Mouse (Mus musculus): ENCODE results near the gene Cspg4. TPM values are rescaled to one million over a fixed set of nuclear protein-coding genes. Genes with fewer than 3 reads are reported as not detected.
"Not testable (repeated sequence)": the region's sequence is repeated elsewhere in the genome, so short reads cannot be mapped to it uniquely, and the experiment has no call there.

The Cspg4 gene
- polyA plus RNA-seq, 1 experiment from 2014 or later = 41.1 TPM

- Histone ChIP-seq H3K9me3 (no peaks in the 10 kb centered on the region), H3K36me3 (peaks cover 69% of the 10 kb centered on the region), H3K4me1 (peaks cover 26% of the 10 kb centered on the region), H3K4me2 (replicated peaks) (no peak overlapping the region), H3K27me3 (peaks cover 3% of the 10 kb centered on the region; the same call in 1 of the 2 replicates), H3K4me3 (no peak overlapping the region), H3K27ac (no peak overlapping the region), H3K9ac (no peak overlapping the region)
- no peak for ATAC-seq (ENCODE audit: low FRiP score, low read depth)
- 16% methylated on average over 3 of the region's 3 CpGs for WGBS
Observed at GRCm38 (mm10) chr9:56894006-56894405, 29.2 kb downstream of the Cspg4 start.

- Histone ChIP-seq H3K36me3 (peaks cover 50% of the 10 kb centered on the region), H3K27me3 (no peaks in the 10 kb centered on the region), H3K4me1 (peaks cover 33% of the 10 kb centered on the region), H3K4me2 (replicated peaks) (no peak overlapping the region), H3K9me3 (no peaks in the 10 kb centered on the region), H3K9ac (no peak overlapping the region), H3K4me3 (no peak overlapping the region), H3K27ac (no peak overlapping the region)
- no peak for ATAC-seq (ENCODE audit: low FRiP score, low read depth)
- WGBS = 91% methylated on average over 12 of the region's 12 CpGs
Observed at GRCm38 (mm10) chr9:56896779-56897178, 31.9 kb downstream of the Cspg4 start.

- H3K27ac ChIP-seq = no peak overlapping the region
- no peak overlapping the region for H3K4me2 ChIP-seq (replicated peaks)
- peaks cover 24% of the 10 kb centered on the region for H3K4me1 ChIP-seq
- ATAC-seq (ENCODE audit: low FRiP score, low read depth) = no peak
- WGBS = 60% methylated on average over 11 of the region's 11 CpGs
- H3K4me3 ChIP-seq = no peak overlapping the region
- no peak overlapping the region for H3K9ac ChIP-seq
- peaks cover 26% of the 10 kb centered on the region for H3K36me3 ChIP-seq
- H3K9me3 ChIP-seq = no peaks in the 10 kb centered on the region
- H3K27me3 ChIP-seq = no peaks in the 10 kb centered on the region
Observed at GRCm38 (mm10) chr9:56899409-56899808, 34.6 kb downstream of the Cspg4 start.

GRCm38 (mm10) chr9:56900060-56900459 lies 35.2 kb downstream of the Cspg4 start:
- Histone ChIP-seq H3K27me3 (no peaks in the 10 kb centered on the region), H3K9me3 (no peaks in the 10 kb centered on the region), H3K4me3 (no peak overlapping the region), H3K9ac (no peak overlapping the region), H3K4me1 (peaks cover 24% of the 10 kb centered on the region), H3K27ac (no peak overlapping the region), H3K4me2 (replicated peaks) (no peak overlapping the region), H3K36me3 (peaks cover 19% of the 10 kb centered on the region)
- ATAC-seq (ENCODE audit: low FRiP score, low read depth) = no peak

- WGBS = 38% methylated on average over 9 of the region's 9 CpGs
- ATAC-seq (ENCODE audit: low FRiP score, low read depth) = no peak
- peaks cover 14% of the 10 kb centered on the region for H3K36me3 ChIP-seq
- H3K4me3 ChIP-seq = no peak overlapping the region
- H3K27ac ChIP-seq = peak overlapping the region; percentile 4; the same call in 1 of the 2 replicates
- H3K9me3 ChIP-seq = no peaks in the 10 kb centered on the region
- no peak overlapping the region for H3K4me2 ChIP-seq (replicated peaks)
- no peaks in the 10 kb centered on the region for H3K27me3 ChIP-seq
- peaks cover 24% of the 10 kb centered on the region for H3K4me1 ChIP-seq
- no peak overlapping the region for H3K9ac ChIP-seq
Observed at GRCm38 (mm10) chr9:56900571-56900970, 35.7 kb downstream of the Cspg4 start.

- no peak for ATAC-seq (ENCODE audit: low FRiP score, low read depth)
- no peak overlapping the region; the same call in 1 of the 2 replicates for H3K27ac ChIP-seq
- H3K36me3 ChIP-seq = peaks cover 12% of the 10 kb centered on the region
- H3K4me1 ChIP-seq = peaks cover 24% of the 10 kb centered on the region
- H3K4me3 ChIP-seq = no peak overlapping the region
- H3K4me2 ChIP-seq (replicated peaks) = no peak overlapping the region
- 53% methylated on average over 8 of the region's 8 CpGs for WGBS
- H3K27me3 ChIP-seq = no peaks in the 10 kb centered on the region
- no peaks in the 10 kb centered on the region for H3K9me3 ChIP-seq
- no peak overlapping the region for H3K9ac ChIP-seq
Observed at GRCm38 (mm10) chr9:56901187-56901586, 36.4 kb downstream of the Cspg4 start.

GRCm38 (mm10) chr9:56903662-56904061 lies 38.8 kb downstream of the Cspg4 start:
- H3K9me3 ChIP-seq = no peaks in the 10 kb centered on the region
- no peak overlapping the region for H3K27ac ChIP-seq
- no peak overlapping the region for H3K4me2 ChIP-seq (replicated peaks)
- H3K4me3 ChIP-seq = no peak overlapping the region
- no peak overlapping the region for H3K9ac ChIP-seq
- H3K27me3 ChIP-seq = no peaks in the 10 kb centered on the region
- H3K36me3 ChIP-seq = 0 out of 2 replicates have a peak, but pooled peaks cover under 1% of the 10 kb centered on the region
- ATAC-seq (ENCODE audit: low FRiP score, low read depth) = no peak
- 78% methylated on average over 3 of the region's 3 CpGs for WGBS
- H3K4me1 ChIP-seq = peaks cover 13% of the 10 kb centered on the region; the same call in 1 of the 2 replicates

- H3K9ac ChIP-seq = 0 out of 2 replicates have a peak overlapping the region, but pooled peaks have one; percentile 25
- no peaks in the 10 kb centered on the region for H3K27me3 ChIP-seq
- H3K4me3 ChIP-seq = no peak overlapping the region
- H3K4me1 ChIP-seq = no peaks in the 10 kb centered on the region
- ATAC-seq (ENCODE audit: low FRiP score, low read depth) = no peak
- H3K27ac ChIP-seq = no peak overlapping the region
- 77% methylated on average over 9 of the region's 9 CpGs for WGBS
- H3K9me3 ChIP-seq = no peaks in the 10 kb centered on the region
- no peak overlapping the region for H3K4me2 ChIP-seq (replicated peaks)
- H3K36me3 ChIP-seq = no peaks in the 10 kb centered on the region
Observed at GRCm38 (mm10) chr9:56907549-56907948, 42.7 kb downstream of the Cspg4 start.

GRCm38 (mm10) chr9:56909991-56910390 lies 45.2 kb downstream of the Cspg4 start:
- not testable (repeated sequence) for H3K27ac ChIP-seq; H3K27me3 ChIP-seq; ATAC-seq (ENCODE audit: low FRiP score, low read depth); H3K4me2 ChIP-seq (replicated peaks); H3K4me3 ChIP-seq; H3K4me1 ChIP-seq; H3K9me3 ChIP-seq; H3K9ac ChIP-seq
- peaks cover 10% of the 10 kb centered on the region for H3K36me3 ChIP-seq
- 34% methylated on average over 4 of the region's 4 CpGs for WGBS

- WGBS = 57% methylated on average over 1 of the region's 1 CpGs
- Histone ChIP-seq H3K9me3 (no peaks in the 10 kb centered on the region), H3K4me3 (no peak overlapping the region), H3K9ac (no peak overlapping the region), H3K4me1 (no peaks in the 10 kb centered on the region), H3K27ac (no peak overlapping the region), H3K27me3 (no peaks in the 10 kb centered on the region), H3K4me2 (replicated peaks) (no peak overlapping the region), H3K36me3 (peaks cover 21% of the 10 kb centered on the region)
- no peak for ATAC-seq (ENCODE audit: low FRiP score, low read depth)
Observed at GRCm38 (mm10) chr9:56911017-56911416, 46.2 kb downstream of the Cspg4 start.

GRCm38 (mm10) chr9:56913991-56914390 lies 49.2 kb downstream of the Cspg4 start:
- no peak for ATAC-seq (ENCODE audit: low FRiP score, low read depth)
- H3K4me3 ChIP-seq = no peak overlapping the region
- H3K9me3 ChIP-seq = no peaks in the 10 kb centered on the region
- no peak overlapping the region for H3K27ac ChIP-seq
- H3K4me2 ChIP-seq (replicated peaks) = no peak overlapping the region
- H3K27me3 ChIP-seq = no peaks in the 10 kb centered on the region
- 74% methylated on average over 9 of the region's 9 CpGs for WGBS
- H3K36me3 ChIP-seq = peaks cover 50% of the 10 kb centered on the region
- H3K4me1 ChIP-seq = no peaks in the 10 kb centered on the region
- no peak overlapping the region for H3K9ac ChIP-seq

- Histone ChIP-seq H3K27ac (no peak overlapping the region), H3K4me3 (no peak overlapping the region), H3K36me3 (peaks cover 62% of the 10 kb centered on the region), H3K9ac (no peak overlapping the region), H3K4me2 (replicated peaks) (no peak overlapping the region), H3K9me3 (no peaks in the 10 kb centered on the region), H3K4me1 (no peaks in the 10 kb centered on the region), H3K27me3 (no peaks in the 10 kb centered on the region)
- no peak for ATAC-seq (ENCODE audit: low FRiP score, low read depth)
- 68% methylated on average over 1 of the region's 1 CpGs for WGBS
Observed at GRCm38 (mm10) chr9:56915116-56915515, 50.3 kb downstream of the Cspg4 start.

GRCm38 (mm10) chr9:56915695-56916410 lies 51.0 kb downstream of the Cspg4 start:
- no peak for ATAC-seq (ENCODE audit: low FRiP score, low read depth)
- Histone ChIP-seq H3K27me3 (no peaks in the 10 kb centered on the region), H3K4me2 (replicated peaks) (no peak overlapping the region), H3K4me3 (no peak overlapping the region), H3K27ac (no peak overlapping the region), H3K9me3 (no peaks in the 10 kb centered on the region), H3K9ac (no peak overlapping the region), H3K4me1 (no peaks in the 10 kb centered on the region), H3K36me3 (peaks cover 69% of the 10 kb centered on the region)
- 76% methylated on average over 5 of the region's 5 CpGs for WGBS

All from limb, embryonic 13.5 days (tissue).